Mouse (Mus musculus) hindbrain, embryonic 14.5 days (tissue): Measurements from ENCODE around the gene Slc12a5. TPM values are rescaled to one million over a fixed set of nuclear protein-coding genes. Genes with fewer than 3 reads are reported as not detected.

ENCODE experiments used
- ATAC-seq: fragments of 200-750 bp; cut with Nextera tagmentation; 2 replicates; pipeline ENCODE4 v1.8.0; 2017; ENCODE audit warnings: moderate number of reproducible peaks, mild to moderate bottlenecking, moderate TSS enrichment, moderate library complexity; ENCODE audit not compliant: low FRiP score
- DNase-seq: peaks from one replicate; pipeline ENCODE4 v3.0.0-alpha.2; 2015; ENCODE audit warnings: low spot score
- H3K27ac ChIP-seq: fragments of 300-500 bp; sonication (generic); 2 replicates; pipeline ENCODE4 v1.5.1; 2014; ENCODE audit warnings: mild to moderate bottlenecking, moderate library complexity
- H3K27me3 ChIP-seq: fragments of 300-500 bp; sonication (generic); 2 replicates; pipeline ENCODE4 v1.6.1; 2014; ENCODE audit warnings: mild to moderate bottlenecking, low read length, mixed read lengths; ENCODE audit not compliant: control insufficient read depth, insufficient read depth
- H3K36me3 ChIP-seq: fragments of 300-500 bp; sonication (generic); replicated peaks from 2 replicates; pipeline ENCODE4 v1.6.1; 2014; ENCODE audit not compliant: control insufficient read depth, insufficient read depth
- H3K4me1 ChIP-seq: fragments of 300-500 bp; sonication (generic); replicated peaks from 2 replicates; pipeline ENCODE4 v1.6.1; 2014; ENCODE audit warnings: antibody characterized with exemption, low read length, mixed read lengths; ENCODE audit not compliant: control insufficient read depth, insufficient read depth
- H3K4me2 ChIP-seq: fragments of 300-500 bp; sonication (generic); replicated peaks from 2 replicates; pipeline ENCODE4 v1.6.1; 2014; ENCODE audit warnings: mild to moderate bottlenecking, moderate library complexity
- H3K4me3 ChIP-seq: fragments of 300-500 bp; sonication (generic); replicated peaks from 2 replicates; pipeline ENCODE4 v1.5.1; 2014; ENCODE audit warnings: mild to moderate bottlenecking, low read length
- H3K9ac ChIP-seq: fragments of 300-500 bp; sonication (generic); 2 replicates; pipeline ENCODE4 v1.6.1; 2014
- H3K9me3 ChIP-seq: fragments of 300-500 bp; sonication (generic); 2 replicates; pipeline ENCODE4 v1.6.1; 2016; ENCODE audit warnings: low read length; ENCODE audit not compliant: control insufficient read depth
- WGBS: fragments of 180-500 bp; shearing (Covaris S2); extraction: QIAGEN DNeasy Blood & Tissue Kit; methylation state at CpG from one replicate; pipeline ENCODE4 v1.1.7; 2014; 5-methylcytosine and 5-hydroxymethylcytosine counted together
- polyA plus RNA-seq: library from polyadenylated mRNA; unstranded; fragments of >200 nt; fragmentation: Nextera tagmentation; extraction: Ambion mirVana; gene quantifications from 2 replicates; pipeline ENCODE4 v1.2.1, GENCODE M21; 2014

Gene Slc12a5
- polyA plus RNA-seq, 1 experiment from 2014 or later = 62.1 TPM

DNA sequence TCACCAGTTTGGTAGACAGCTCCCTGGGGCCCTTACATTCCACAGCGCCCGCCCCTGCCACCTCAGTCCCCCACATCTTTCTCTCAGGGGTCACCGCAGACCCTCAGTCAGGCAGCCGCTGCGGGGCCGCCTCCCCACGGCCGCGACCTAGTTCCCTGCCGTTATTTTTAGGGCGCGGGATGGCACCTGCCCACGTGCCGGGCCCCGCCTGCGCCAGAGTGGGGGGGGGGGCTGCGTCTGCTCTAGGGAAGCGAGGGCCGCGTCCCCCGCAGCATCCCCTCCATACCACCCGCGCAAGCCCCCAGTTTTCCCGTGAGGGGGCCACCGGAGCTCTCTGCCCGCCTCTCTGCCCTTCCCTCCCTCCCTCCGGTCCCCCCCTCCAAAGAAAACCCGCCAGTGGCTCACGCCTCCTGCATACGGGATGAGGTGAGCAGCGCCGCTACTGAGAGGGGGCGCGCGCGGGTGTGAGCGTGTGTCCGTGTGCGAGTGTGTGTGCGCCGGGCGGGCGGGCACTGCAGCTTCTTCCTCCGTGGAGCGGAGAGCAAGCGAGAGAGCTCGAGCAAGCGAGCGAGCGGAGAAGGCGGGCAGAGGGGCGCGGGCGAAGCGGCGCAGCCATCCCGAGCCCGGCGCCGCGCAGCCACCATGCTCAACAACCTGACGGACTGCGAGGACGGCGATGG, 7.3 kb downstream of the Slc12a5 start:
- H3K27me3 ChIP-seq = peaks cover 25% of the 10 kb centered on the region
- DNase-seq (peak; percentile 74), ATAC-seq (peak; percentile 75)
- no peaks in the 10 kb centered on the region for H3K36me3 ChIP-seq
- peak overlapping the region; percentile 80 for H3K9ac ChIP-seq
- H3K27ac ChIP-seq = peak overlapping the region; percentile 91
- peak overlapping the region; percentile 63 for H3K4me3 ChIP-seq
- 1% methylated on average over 57 of the region's 65 CpGs for WGBS
- H3K9me3 ChIP-seq = no peaks in the 10 kb centered on the region
- peaks cover 57% of the 10 kb centered on the region for H3K4me1 ChIP-seq
- peak overlapping the region; percentile 57 for H3K4me2 ChIP-seq

DNA sequence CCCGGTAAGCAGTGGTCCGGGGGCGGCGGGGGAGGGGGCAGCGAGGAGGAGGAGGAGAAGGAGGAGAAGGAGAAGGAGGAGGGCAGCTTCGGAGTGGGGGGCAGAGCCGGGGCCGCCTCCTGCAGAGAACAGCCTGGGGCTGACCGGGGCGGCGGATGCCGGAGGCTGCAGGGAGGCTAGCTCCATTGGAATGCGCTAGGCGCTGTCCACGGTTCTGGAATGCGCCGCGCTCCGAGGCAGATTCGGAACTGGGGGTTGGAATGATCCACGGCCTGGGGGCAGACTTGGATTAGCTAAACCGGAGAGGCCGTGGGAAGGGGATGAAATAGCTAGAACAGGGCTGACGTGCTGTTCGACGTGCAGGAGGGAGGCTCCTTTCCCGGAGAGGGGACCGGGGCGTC, 7.8 kb downstream of the Slc12a5 start:
- peaks cover 52% of the 10 kb centered on the region for H3K4me1 ChIP-seq

GRCm38 (mm10) chr2:164969348-164969781, 8.8 kb downstream of the Slc12a5 start:
- DNase-seq = no peak
- H3K9ac ChIP-seq = peak overlapping the region; percentile 80
- no peak for ATAC-seq
- H3K4me1 ChIP-seq = peaks cover 44% of the 10 kb centered on the region
- no peaks in the 10 kb centered on the region for H3K36me3 ChIP-seq
- H3K4me3 ChIP-seq = peak overlapping the region; percentile 63
- 1% methylated on average over 21 of the region's 21 CpGs for WGBS
- H3K9me3 ChIP-seq = no peaks in the 10 kb centered on the region
- H3K27ac ChIP-seq = peak overlapping the region; percentile 91
- peaks cover 25% of the 10 kb centered on the region for H3K27me3 ChIP-seq
- H3K4me2 ChIP-seq = peak overlapping the region; percentile 57

More for the DNA sequence above, 7.8 kb downstream of the Slc12a5 start:
- Histone ChIP-seq H3K9me3 (no peaks in the 10 kb centered on the region), H3K27me3 (peaks cover 25% of the 10 kb centered on the region), H3K4me2 (peak overlapping the region; percentile 57), H3K4me3 (peak overlapping the region; percentile 63), H3K27ac (peak overlapping the region; percentile 91), H3K9ac (peak overlapping the region; percentile 80), H3K36me3 (no peaks in the 10 kb centered on the region)
- DNase-seq = peak; percentile 71
- ATAC-seq = peak; percentile 31; the same call in 1 of the 2 replicates
- under 1% methylated on average over 28 of the region's 29 CpGs for WGBS

DNA sequence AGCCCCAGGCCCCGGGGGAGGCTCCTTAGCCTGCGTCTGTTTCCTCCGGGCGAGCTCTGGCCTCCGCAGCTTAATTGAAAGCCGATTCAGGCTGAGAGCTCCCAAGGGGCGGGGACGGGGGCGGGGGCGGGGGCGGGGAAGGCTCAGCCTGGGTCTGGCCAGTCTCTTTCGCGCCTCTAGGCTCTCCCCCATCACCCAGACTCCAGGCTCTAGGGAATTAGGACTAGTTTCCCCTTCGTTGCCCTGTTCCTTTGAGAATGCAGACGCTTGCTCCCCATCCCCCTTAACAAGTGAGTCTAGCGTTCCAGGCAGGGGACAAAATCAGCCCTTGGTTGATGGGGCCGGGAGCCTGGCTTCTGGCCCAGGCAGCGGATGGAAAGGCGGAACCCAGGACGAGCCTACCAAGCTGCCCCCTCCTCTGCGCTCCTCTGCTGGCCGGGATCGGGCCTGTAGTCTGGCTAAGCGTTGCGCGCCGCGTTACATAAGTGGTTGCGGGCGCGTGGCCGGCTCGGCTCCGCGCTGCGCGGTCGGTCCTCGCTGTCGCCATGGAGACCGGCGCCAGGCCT, 10.1 kb downstream of the Slc12a5 start:
- Histone ChIP-seq H3K9me3 (no peaks in the 10 kb centered on the region), H3K27ac (peak overlapping the region; percentile 5; the same call in 1 of the 2 replicates), H3K27me3 (peaks cover 25% of the 10 kb centered on the region), H3K36me3 (no peaks in the 10 kb centered on the region), H3K4me1 (peaks cover 31% of the 10 kb centered on the region), H3K4me2 (peak overlapping the region; percentile 57), H3K9ac (peak overlapping the region; percentile 80), H3K4me3 (peak overlapping the region; percentile 63)
- 0% methylated on average over 42 of the region's 42 CpGs for WGBS
- peak; percentile 34; the same call in 1 of the 2 replicates for ATAC-seq
- DNase-seq = peak; percentile 54

DNA sequence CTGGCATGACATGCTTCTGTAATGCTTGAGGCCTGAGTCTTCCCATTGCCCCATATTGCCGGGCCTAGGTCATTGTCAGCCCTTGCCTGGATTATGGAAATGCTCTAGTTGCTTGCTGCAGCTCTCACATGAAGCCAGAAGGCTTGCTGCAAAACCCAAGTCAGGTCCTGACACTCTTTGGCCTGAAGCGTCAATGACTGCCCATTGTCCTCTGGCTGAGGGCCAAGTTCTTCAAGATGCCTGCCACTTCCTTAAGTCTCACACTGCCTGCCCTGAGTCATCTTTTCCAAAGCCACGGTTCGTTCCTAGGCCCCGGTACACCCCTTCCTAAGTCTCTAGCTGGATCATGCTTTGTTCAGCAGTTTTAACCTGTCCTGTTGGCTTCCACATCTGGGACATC, 12.0 kb downstream of the Slc12a5 start:
- DNase-seq (no peak), ATAC-seq (no peak)
- 70% methylated on average over 5 of the region's 5 CpGs for WGBS
- Histone ChIP-seq H3K4me2 (no peak overlapping the region), H3K9me3 (no peaks in the 10 kb centered on the region), H3K4me3 (no peak overlapping the region), H3K27me3 (peaks cover 10% of the 10 kb centered on the region; the same call in 1 of the 2 replicates), H3K27ac (no peak overlapping the region), H3K36me3 (no peaks in the 10 kb centered on the region), H3K4me1 (peaks cover 27% of the 10 kb centered on the region), H3K9ac (no peak overlapping the region)

- no peak overlapping the region for H3K27ac ChIP-seq
- no peak overlapping the region for H3K4me2 ChIP-seq
- no peak overlapping the region for H3K9ac ChIP-seq
- ATAC-seq (no peak), DNase-seq (no peak)
- no peaks in the 10 kb centered on the region for H3K27me3 ChIP-seq
- peaks cover 12% of the 10 kb centered on the region for H3K36me3 ChIP-seq
- H3K4me1 ChIP-seq = peaks cover 12% of the 10 kb centered on the region
- no peaks in the 10 kb centered on the region for H3K9me3 ChIP-seq
- 68% methylated on average over 6 of the region's 6 CpGs for WGBS
- H3K4me3 ChIP-seq = no peak overlapping the region
These were observed 15.0 kb downstream of the Slc12a5 start for GRCm38 (mm10) chr2:164975611-164976010.

GRCm38 (mm10) chr2:164979749-164980148, 19.1 kb downstream of the Slc12a5 start:
- Histone ChIP-seq H3K36me3 (peaks cover 34% of the 10 kb centered on the region), H3K27me3 (no peaks in the 10 kb centered on the region), H3K9ac (no peak overlapping the region), H3K4me1 (no peaks in the 10 kb centered on the region), H3K4me2 (no peak overlapping the region), H3K4me3 (no peak overlapping the region), H3K27ac (no peak overlapping the region), H3K9me3 (no peaks in the 10 kb centered on the region)
- WGBS = 24% methylated on average over 7 of the region's 7 CpGs
- ATAC-seq (no peak), DNase-seq (no peak)

GRCm38 (mm10) chr2:164985962-164986361, 25.4 kb downstream of the Slc12a5 start:
- Histone ChIP-seq H3K4me3 (no peak overlapping the region), H3K9me3 (no peaks in the 10 kb centered on the region), H3K27ac (no peak overlapping the region), H3K27me3 (no peaks in the 10 kb centered on the region), H3K4me2 (no peak overlapping the region), H3K36me3 (peaks cover 45% of the 10 kb centered on the region), H3K4me1 (no peaks in the 10 kb centered on the region), H3K9ac (no peak overlapping the region)
- DNase-seq = no peak
- 80% methylated on average over 6 of the region's 6 CpGs for WGBS
- no peak for ATAC-seq

- Histone ChIP-seq H3K36me3 (peaks cover 43% of the 10 kb centered on the region), H3K9ac (no peak overlapping the region), H3K9me3 (no peaks in the 10 kb centered on the region), H3K4me1 (no peaks in the 10 kb centered on the region), H3K27me3 (no peaks in the 10 kb centered on the region), H3K4me3 (no peak overlapping the region), H3K27ac (no peak overlapping the region), H3K4me2 (no peak overlapping the region)
- WGBS = 80% methylated on average over 14 of the region's 14 CpGs
- ATAC-seq = no peak
- DNase-seq = no peak
These were observed 25.9 kb downstream of the Slc12a5 start for GRCm38 (mm10) chr2:164986371-164987027.
